Mouse (Mus musculus) layer of hippocampus, adult 8-10 months (tissue): ENCODE measurements around the gene Stard5. TPM values are rescaled to one million over a fixed set of nuclear protein-coding genes. Genes with fewer than 3 reads are reported as not detected.

Experiments
- DNase-seq, 2 experiments: peaks; one replicate each; pipeline ENCODE4 v3.0.0; 2022; ENCODE audit warnings: low spot score in 2 of 2
- total RNA-seq, 4 experiments: library from RNA; stranded (reverse); gene quantifications; 2 replicates each; pipeline ENCODE4 v1.2.4; 2022

Stard5 gene
- 10 to 100 TPM; 15.7 to 21.4 (median 20.7) TPM for total RNA-seq

- DNase-seq: peak; percentile 85 to 86
Measured at GRCm38 (mm10) chr7:83631828-83632681, at the start of gene Stard5. Stard5 (plus strand) TSS chr7:83631959.

- peak; percentile 76 for DNase-seq
Measured at GRCm38 (mm10) chr7:83584639-83585471, 46.9 kb upstream of the Stard5 start, which contains the start of gene Tmc3. Tmc3 (plus strand) TSS chr7:83584927.

GRCm38 (mm10) chr7:83594056-83594455 lies 37.7 kb upstream of the Stard5 start:
- no peak for DNase-seq

- DNase-seq: no peak
Measured at GRCm38 (mm10) chr7:83597063-83597462, 34.7 kb upstream of the Stard5 start.

- no peak for DNase-seq
Measured at GRCm38 (mm10) chr7:83598997-83599912, 32.5 kb upstream of the Stard5 start.

GRCm38 (mm10) chr7:83599913-83600286 lies 31.9 kb upstream of the Stard5 start:
- DNase-seq: peak in 1 of 2 experiments; percentile 43

GRCm38 (mm10) chr7:83604180-83604944 lies 27.4 kb upstream of the Stard5 start:
- DNase-seq: no peak

GRCm38 (mm10) chr7:83606796-83607195 lies 25.0 kb upstream of the Stard5 start:
- DNase-seq: no peak

- DNase-seq: no peak
Measured at GRCm38 (mm10) chr7:83609891-83610290, 21.9 kb upstream of the Stard5 start.

GRCm38 (mm10) chr7:83611886-83612285 lies 19.9 kb upstream of the Stard5 start:
- DNase-seq: no peak

GRCm38 (mm10) chr7:83615272-83615671 lies 16.5 kb upstream of the Stard5 start:
- DNase-seq: no peak

- no peak for DNase-seq
Measured at GRCm38 (mm10) chr7:83615815-83616214, 15.9 kb upstream of the Stard5 start.

GRCm38 (mm10) chr7:83616268-83616667 lies 15.5 kb upstream of the Stard5 start:
- no peak for DNase-seq

- DNase-seq: no peak
Measured at GRCm38 (mm10) chr7:83618709-83619108, 13.1 kb upstream of the Stard5 start.

- DNase-seq: no peak
Measured at GRCm38 (mm10) chr7:83622582-83622981, 9.2 kb upstream of the Stard5 start.

- DNase-seq: no peak
Measured at GRCm38 (mm10) chr7:83624065-83624464, 7.7 kb upstream of the Stard5 start.

GRCm38 (mm10) chr7:83626557-83627257 lies 5.1 kb upstream of the Stard5 start:
- no peak for DNase-seq

GRCm38 (mm10) chr7:83627369-83627768 lies 4.4 kb upstream of the Stard5 start:
- DNase-seq: no peak

- DNase-seq: no peak
Measured at GRCm38 (mm10) chr7:83631073-83631827, 509 bp upstream of the Stard5 start.
